Mouse (Mus musculus): ENCODE measurements around the gene Dgkg.

GRCm38 (mm10) chr16:22656533-22657444 lies at the start of gene Dgkg:
- no peak for TF ChIP-seq CTCF (IDR thresholded peaks at IDR 0.05; ENCODE audit: borderline replicate concordance, insufficient read depth, low read depth, low read length)
- peak; percentile 53; the same call in 1 of the 2 replicates for TF ChIP-seq POLR2A (IDR thresholded peaks at IDR 0.05; ENCODE audit: borderline replicate concordance, insufficient read depth, low read length)

Measured in cerebellum, adult 2 months (tissue).